Mouse (Mus musculus) mouse embryonic stem cell (cell line): Measurements from ENCODE around the gene Scgb1a1.
"Not testable (repeated sequence)": the region's sequence is repeated elsewhere in the genome, so short reads cannot be mapped to it uniquely, and the experiment has no call there.

Experiments used
- in situ Hi-C, 2 experiments: fragments of 300-500 bp; cut with MboI; formaldehyde crosslinking; loops; 1 replicate in 1 of 2; 3 replicates in 1 of 2; pipeline ENCODE4 v1.14.3; 2019 to 2020; ENCODE audit warnings: low sequenced_read_pairs in 2 of 2, low pct_unique_long_range_greater_than_20kb in 1 of 2, mixed read lengths in 1 of 2; ENCODE audit not compliant: unreplicated experiment in 1 of 2

The Scgb1a1 gene

DNA sequence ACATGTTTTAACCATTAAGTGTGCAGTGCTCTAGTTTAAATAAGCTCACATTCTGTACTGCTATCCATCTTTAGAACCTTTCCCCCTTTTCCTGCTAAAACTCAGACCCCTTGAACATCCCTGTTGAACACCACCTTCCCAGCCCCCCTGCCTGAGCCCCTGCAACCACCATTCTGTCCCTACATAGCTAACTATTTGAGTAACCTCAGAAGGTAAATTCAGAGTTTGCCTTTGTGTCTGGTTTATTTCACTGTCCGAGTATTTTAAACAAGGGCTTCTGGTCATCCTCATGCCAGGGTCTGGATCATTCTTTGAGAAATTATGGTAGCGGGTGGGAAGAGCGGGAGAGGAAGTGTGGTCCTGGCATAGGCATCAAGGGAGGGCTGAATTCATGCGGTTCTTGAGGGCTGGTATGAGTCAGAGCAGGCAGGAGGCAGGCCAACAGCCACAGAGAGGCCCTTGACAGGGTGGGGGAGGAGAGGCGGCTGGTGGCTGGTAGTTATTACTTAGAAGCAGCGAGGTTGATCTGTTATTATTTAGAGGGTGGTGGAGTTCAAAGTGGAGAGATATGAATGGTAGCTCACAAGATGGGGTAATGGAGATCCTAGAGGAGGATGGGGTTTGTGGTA is 34.8 kb downstream of the Scgb1a1 start:
- in situ Hi-C loops = no loop called here

DNA sequence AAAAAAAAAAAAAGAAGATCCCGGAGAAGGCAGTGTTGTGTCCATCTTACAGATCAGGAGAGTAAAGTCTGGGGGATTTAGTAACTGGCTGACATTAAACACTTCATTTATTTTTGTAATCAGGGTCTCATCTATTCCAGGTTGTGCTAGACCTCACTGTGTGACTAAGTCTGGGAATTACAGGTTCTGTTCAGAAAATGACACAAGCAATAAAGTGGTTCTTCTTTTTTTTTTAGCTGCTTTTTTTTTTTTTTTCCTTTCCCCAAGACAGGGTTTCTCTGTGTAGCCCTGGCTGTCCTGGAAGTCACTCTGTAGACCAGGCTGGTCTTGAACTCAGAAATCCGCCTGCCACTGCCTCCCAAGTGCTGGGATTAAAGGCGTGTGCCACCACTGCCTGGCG is 35.8 kb downstream of the Scgb1a1 start:
- in situ Hi-C loops = not testable (repeated sequence)

DNA sequence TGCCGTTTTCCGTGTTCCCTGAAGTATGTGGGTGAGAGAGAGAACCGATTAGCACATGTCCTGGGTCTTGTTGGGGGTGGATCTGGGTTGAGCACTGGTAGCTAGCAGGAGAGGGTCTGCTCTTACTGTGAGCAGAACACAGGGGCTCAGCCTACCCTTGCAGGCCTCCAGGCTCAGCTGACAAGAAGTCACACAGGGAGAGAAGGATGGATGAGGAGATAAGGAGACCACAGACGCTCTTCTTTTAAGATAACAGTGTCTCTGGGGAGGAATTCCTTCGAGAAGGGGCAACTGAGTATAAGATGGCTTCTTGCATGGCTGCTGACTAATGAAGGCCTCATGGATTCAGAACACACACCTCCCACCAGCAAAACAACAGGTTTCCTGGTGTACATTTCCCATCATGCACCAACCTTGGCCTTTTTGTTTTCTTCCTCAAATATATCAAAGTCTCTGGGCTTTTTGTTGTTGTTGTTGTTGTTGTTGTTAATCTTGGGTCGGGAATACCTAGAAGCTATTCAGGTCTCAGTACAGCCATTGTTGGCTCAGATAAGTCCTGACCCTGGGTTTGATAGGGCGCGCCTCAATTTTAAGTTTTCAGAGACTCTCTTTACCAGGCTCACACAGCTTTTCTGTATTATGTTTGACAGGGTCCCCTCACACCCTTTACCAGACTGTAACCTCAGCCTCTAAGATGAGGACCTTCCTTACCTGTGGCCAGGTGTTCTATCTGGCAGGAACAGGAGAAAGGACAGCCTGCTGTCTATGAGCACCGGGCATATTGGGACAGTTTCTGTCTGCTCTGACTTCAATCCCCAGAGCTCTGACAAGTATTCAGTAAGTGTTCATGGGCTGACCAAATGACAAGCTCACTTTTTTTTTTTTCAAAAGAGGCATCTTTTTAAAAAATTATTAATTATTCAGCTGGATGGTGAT is 37.2 kb downstream of the Scgb1a1 start:
- in situ Hi-C loops = no loop called here

DNA sequence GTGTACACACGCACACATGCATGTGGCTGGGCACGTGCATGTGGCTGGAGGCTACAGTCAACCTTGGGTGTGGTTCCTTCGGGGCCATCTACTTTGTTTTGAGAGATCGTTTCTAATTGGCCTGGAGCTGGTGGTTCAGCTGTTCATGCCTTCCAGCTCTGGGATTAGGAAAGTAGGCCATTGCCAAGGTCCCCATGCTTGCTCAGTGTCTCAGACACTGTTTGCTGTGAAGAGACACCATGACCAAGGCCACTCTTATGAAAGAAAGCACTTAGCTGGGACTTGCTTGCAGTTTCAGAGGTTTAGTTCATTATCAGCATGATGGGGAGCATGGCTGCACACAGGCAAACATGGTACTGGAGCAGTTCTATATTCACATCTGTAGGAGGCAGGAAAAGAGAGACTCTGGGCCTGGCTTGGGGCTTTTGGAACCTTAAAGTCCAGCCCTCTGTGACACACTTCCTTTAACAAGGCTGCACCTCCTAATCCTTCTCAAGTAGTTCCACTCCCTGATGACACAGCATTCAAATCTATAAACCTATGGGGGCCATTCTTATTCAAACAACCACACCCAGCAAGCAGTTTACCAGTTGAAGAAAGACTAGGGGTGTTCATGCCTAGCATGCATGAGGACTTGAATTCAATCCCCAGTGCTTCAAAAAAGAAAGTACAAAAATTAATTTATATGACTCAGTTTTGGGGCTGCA is 38.6 kb downstream of the Scgb1a1 start:
- in situ Hi-C loops = no loop called here

DNA sequence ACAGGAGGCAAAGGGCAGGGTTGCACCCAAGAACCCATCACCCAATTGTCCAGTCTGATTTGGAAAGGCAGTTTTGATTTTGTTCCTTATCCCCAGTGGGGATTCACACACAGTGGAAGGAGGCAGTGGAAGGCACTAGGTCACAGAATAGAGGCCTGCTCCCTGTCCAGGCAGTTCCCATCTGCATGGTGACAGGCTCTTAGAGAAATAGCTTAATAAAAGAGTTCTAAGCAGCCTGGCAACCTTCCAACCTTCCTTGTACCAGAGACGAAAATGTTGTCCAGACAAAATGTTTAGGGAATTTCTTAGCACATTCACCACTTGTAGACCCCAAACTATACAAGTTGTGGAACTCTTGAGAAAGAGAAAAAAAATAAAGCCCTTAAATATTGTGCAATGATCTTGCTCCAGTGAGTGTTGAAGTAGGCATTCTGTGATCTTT is 39.8 kb downstream of the Scgb1a1 start:
- in situ Hi-C loops = no loop called here

DNA sequence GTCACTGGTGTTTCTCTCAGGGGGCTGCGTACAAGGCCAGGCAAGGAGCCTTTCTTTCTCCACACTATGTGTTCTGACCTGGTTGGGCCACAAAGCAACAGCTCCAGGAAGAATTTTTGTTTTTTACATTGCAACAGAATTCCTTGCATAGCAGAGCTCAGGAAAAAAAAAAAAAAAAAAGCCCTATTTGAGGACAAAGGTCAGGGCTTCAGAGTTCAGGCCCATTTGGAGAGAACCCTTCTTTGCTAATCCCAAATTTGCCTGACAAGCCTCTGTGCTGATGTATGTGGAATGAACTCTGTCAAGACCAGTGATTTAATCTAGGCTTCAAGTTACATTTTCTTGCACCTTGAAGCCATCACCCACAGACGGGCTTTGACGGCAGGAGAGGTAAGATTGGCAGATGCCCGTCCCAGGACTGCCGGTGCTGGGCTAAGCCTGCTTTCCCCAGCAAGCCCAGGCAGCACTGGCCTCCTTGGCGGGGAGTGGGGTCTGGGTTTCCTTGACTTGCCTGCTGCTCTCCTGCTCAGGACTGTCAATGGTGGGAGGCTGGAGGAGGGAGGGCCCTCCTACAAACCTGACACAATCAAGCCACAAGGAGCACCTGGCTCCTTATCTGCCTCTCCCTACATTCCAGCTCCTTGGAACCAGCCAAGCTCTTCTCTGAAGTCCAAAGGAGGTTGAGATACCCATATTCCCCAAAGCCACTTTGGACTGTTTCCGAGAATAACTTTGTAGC is 40.4 kb downstream of the Scgb1a1 start:
- in situ Hi-C loops = no loop called here

DNA sequence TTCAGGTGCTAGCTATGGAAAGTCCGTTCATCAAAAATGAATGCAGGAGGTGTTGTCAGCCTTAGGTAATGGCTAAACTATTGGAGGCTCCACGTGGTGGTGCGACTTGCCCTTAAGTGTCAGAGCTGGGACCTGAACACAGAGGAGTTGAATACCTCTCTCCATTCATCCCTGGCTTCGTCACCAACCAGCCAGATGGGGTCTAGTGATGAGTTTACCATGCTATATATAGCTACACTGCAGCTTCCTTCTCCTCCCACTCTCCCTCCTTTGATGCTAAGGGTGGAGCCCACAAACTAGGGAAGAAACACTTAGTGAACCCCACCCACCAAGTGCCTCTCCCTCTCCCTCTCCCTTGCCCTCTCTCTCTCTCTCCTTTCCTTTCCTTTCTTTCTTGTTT is 43.5 kb downstream of the Scgb1a1 start:
- in situ Hi-C loops = no loop called here

DNA sequence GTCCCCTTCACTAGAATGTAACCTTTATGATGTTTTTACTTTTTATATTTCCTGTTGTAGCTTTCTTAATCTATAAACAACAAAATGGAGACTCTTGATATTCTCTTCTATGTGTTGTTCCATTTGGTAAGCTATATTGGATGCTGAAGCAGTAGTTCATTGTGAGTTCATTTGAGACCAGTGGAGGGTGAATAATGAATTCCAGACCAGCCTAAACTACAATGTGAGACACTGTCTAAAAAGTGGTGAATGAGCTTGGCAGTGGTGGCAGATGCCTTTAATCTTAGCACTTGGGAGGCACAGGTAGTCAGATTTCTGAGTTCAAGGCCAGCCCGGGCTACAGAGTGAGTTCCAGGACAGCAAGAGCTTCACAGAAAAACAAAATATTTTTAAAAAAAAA is 44.6 kb downstream of the Scgb1a1 start:
- in situ Hi-C loops = no loop called here

DNA sequence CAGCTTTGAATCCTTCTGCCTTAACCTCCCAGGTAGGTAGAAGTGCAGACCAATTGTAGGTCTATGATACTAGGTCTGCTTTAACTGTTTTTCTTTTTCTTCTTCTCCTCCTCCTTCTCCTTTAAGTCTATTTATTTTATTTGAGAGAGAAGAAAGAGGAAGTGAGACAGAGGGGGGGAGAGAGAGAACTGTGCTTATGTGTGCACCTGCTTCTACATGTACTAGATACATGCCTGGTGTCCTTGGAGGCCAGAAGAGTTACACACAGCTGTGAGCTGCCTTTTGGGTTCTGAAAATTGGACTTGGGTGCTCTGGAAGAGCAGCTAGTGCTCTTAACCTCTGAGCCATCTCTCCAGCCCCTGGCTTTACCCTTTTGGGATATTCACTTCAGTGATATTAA is 46.7 kb downstream of the Scgb1a1 start:
- in situ Hi-C loops = no loop called here

DNA sequence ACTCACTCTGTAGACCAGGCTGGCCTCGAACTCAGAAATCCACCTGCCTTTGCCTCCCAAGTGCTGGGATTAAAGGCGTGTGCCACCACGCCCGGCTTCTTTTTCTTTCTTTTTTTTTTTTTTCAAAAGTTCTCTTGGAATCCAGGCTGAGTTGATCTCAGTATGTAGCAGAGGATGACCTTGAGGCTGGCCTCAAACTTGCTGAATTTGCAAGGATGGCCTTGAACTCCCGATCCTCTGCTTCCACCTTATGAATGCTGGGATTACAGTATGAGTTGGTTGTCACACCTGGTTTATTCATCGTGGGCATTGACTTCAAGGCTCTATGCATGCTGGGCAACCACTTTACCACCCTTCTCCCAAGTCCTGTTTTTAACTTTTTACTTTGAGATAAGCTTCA is 47.1 kb downstream of the Scgb1a1 start:
- in situ Hi-C loops = no loop called here

DNA sequence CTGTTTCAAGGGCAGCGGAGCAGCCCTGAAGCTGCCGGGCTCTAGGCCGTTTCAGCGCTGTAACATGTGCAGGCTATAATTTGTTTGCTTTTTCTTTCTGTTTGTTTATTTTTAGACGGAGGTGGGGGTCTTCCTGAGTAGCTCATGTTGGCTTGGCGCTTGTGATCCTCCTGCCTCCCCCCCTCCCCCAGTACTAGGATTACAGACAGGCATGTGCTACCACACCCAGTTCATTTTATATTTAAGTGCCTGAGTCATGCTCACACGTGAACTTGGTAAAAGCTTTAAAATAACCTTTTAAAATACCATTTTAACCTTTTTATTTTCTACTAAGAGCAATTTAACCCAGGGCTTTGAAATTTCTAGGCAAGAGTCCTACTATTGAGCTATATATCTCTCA is 47.8 kb downstream of the Scgb1a1 start:
- in situ Hi-C loops = no loop called here

DNA sequence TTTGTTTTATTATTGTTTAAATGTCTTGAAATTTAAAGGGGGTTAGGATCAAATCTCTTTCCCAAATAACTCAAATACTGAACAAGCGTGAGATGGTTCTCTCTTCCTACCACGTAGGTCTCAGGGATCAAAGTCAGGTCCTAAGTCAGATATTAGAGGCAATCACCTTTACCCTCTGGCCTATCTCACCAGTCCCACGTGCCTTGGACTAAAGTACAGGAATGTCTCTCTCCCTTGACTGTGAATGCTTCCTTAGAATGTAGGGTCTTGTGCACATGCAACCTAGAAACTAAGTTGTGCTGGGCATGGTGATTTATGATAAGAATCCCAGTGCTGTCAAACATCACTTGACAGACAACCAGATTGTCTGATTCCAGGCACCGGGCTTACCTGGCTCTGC is 48.5 kb downstream of the Scgb1a1 start:
- in situ Hi-C loops = no loop called here

DNA sequence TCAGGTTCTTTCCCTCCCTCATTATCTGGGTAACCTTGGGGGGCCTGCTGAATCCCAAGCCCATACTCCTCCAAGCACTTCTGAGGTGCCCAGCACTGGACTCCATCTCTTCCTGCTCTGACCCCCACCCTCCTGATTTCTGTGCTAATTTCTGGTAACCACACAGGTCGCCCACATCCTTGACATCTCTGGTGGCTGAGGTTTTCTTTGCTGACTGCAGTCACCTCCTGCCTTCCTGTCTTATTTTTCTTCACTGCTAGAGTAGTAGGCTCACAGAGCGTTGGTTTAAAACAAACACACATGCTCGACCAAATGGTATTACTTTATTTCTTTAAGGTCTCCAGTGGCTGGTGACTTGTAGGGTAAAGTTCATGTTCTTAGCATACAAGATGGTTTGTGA is 49.6 kb downstream of the Scgb1a1 start:
- in situ Hi-C loops = no loop called here

DNA sequence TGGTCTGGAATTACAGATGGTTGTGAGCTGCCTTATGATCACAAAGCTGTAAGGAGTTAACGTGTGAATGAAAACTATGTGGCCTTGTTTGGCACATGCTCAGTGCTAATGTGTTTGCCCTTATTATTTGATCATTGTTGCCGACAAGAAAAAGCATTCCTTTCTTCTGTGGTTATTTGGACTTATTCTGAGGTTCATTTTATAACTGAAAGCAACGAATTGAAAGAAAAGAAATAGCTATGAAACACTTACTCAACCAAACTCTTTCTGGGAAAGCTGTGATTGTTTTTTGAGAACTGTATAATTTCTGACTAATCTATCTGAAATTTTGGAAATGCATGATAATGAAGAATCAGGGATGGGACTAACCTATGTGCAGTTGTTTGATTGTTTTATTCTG is 52.7 kb downstream of the Scgb1a1 start:
- in situ Hi-C loops = no loop called here

DNA sequence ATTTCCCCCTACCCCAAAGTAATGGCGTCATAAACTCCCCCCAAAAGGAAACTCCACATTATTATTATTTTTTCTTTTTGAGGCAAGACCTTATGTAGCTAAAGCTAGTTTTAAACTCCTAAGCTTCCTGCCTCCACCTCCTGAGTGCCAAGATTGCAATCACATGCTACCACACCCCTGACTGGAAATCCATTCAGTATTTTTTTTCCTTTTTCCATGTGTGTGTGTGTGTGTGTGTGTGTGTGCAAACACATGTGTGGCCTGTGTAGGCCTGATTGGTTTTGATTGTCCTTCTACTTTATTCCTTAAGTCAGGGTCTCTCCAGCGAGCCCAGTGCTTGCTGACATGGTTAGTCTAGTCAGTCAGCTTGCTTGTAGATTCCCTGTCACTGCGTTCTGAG is 53.3 kb downstream of the Scgb1a1 start:
- in situ Hi-C loops = no loop called here
